Mouse (Mus musculus): ENCODE measurements around the gene Tmem41b. TPM values are rescaled to one million over a fixed set of nuclear protein-coding genes. Genes with fewer than 3 reads are reported as not detected.

The Tmem41b gene
- polyA plus RNA-seq, 1 experiment from 2014 or later = 74.6 TPM

DNA sequence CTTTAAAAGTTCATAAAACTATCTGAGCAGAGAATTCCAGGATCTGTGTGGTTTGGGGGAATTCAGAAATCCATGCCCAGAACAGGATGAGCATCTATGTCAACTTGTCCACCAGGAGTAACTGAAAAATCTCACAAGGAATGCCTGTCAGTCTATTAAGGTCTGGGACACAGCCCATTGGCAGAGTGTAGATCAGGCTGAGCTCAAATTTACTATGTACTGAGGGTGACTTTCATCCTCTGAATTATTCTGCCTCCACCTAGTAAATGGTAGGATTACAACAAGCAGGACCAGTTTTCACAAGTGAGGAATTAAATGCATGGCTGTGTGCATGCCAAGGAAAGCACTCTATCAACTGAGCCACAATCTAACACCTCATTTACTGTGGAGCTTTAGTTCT is 17.2 kb downstream of the Tmem41b start:
- 0 out of 2 replicates have a peak, but pooled peaks have one; percentile 18 for ATAC-seq (ENCODE audit: low FRiP score, low read depth)
- peak overlapping the region; percentile 64 for H3K27ac ChIP-seq (replicated peaks)
- H3K9ac ChIP-seq (replicated peaks) = no peak overlapping the region
- H3K4me3 ChIP-seq = no peak overlapping the region
- peaks cover 7% of the 10 kb centered on the region; the same call in 1 of the 2 replicates for H3K36me3 ChIP-seq
- H3K9me3 ChIP-seq = no peaks in the 10 kb centered on the region
- H3K4me2 ChIP-seq (replicated peaks) = no peak overlapping the region
- peaks cover 20% of the 10 kb centered on the region for H3K4me1 ChIP-seq
- H3K27me3 ChIP-seq = no peaks in the 10 kb centered on the region

GRCm38 (mm10) chr7:109968924-109969450 is 17.7 kb downstream of the Tmem41b start:
- Histone ChIP-seq H3K36me3 (peaks cover 7% of the 10 kb centered on the region; the same call in 1 of the 2 replicates), H3K9ac (replicated peaks) (no peak overlapping the region), H3K27ac (replicated peaks) (peak overlapping the region; percentile 64), H3K27me3 (no peaks in the 10 kb centered on the region), H3K4me3 (no peak overlapping the region), H3K4me2 (replicated peaks) (no peak overlapping the region), H3K4me1 (peaks cover 20% of the 10 kb centered on the region), H3K9me3 (no peaks in the 10 kb centered on the region)
- 13% methylated on average over 2 of the region's 2 CpGs for WGBS
- peak; percentile 66 for ATAC-seq (ENCODE audit: low FRiP score, low read depth)

DNA sequence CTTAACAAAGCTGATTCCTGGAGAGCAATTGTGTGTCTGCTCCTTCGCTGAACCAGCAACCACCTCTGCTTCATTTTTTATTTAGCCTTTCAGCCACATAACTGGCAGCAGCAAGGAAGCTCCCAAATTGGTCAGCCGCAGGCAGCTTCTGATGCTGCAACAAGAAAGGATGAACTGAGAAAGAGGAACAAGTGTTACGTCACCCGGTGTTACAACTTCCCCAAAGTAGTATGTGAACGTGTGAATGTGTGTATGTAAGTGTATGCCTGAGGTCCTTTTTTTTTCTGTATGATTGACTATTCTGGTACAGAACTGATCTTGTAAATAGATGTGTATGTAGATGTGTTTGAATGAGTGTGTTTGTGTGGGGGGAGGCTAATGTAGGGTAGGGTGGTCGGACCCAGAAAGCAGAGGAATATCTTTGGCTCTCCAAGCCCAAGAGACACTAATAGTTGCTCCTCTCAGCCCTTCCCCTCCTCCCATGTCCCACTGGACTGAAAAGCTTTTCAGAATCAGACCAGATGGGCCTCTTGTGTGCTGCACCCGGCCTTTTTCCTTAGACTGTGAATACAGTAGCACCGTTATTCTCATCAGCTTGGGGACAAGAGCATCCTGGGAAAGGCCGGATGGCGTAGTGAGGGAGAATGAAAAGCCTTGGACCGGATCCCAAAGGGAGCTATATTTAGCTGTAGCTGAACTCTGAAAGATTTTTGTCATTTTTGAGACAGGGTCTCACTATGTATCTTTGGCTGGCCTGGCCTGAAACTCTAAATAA is 18.7 kb downstream of the Tmem41b start:
- Histone ChIP-seq H3K4me2 (replicated peaks) (no peak overlapping the region), H3K9me3 (no peaks in the 10 kb centered on the region), H3K9ac (replicated peaks) (no peak overlapping the region)

DNA sequence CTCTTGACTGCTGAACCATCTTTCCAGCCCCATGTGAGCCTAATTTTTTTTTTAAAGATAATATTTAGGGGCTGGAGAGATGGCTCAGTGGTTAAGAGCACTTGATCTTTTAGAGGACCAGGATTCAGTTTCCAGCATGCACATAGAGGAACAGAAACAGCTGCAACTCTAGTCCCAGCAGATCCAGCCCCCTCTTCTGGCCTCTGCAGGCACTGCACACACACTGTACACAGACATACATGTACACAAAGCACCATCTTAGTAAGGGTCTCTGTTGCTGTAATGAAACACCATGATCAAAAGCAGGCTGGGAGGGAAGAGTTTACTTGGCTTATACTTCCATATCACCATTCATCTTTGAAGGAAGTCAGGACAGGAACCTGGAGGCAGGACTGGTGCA is 21.1 kb downstream of the Tmem41b start:
- Histone ChIP-seq H3K27ac (replicated peaks) (no peak overlapping the region), H3K4me3 (no peak overlapping the region), H3K36me3 (no peaks in the 10 kb centered on the region), H3K27me3 (no peaks in the 10 kb centered on the region), H3K9me3 (no peaks in the 10 kb centered on the region), H3K9ac (replicated peaks) (no peak overlapping the region), H3K4me1 (peaks cover 25% of the 10 kb centered on the region), H3K4me2 (replicated peaks) (no peak overlapping the region)
- ATAC-seq (ENCODE audit: low FRiP score, low read depth) = no peak

More for the DNA sequence above, 18.7 kb downstream of the Tmem41b start:
- 70% methylated on average over 11 of the region's 11 CpGs for WGBS
- peaks cover 20% of the 10 kb centered on the region for H3K4me1 ChIP-seq
- peak overlapping the region; percentile 64 for H3K27ac ChIP-seq (replicated peaks)
- H3K27me3 ChIP-seq = no peaks in the 10 kb centered on the region
- H3K36me3 ChIP-seq = peaks cover 6% of the 10 kb centered on the region; the same call in 1 of the 2 replicates
- peak; percentile 70 for ATAC-seq (ENCODE audit: low FRiP score, low read depth)
- no peak overlapping the region for H3K4me3 ChIP-seq

DNA sequence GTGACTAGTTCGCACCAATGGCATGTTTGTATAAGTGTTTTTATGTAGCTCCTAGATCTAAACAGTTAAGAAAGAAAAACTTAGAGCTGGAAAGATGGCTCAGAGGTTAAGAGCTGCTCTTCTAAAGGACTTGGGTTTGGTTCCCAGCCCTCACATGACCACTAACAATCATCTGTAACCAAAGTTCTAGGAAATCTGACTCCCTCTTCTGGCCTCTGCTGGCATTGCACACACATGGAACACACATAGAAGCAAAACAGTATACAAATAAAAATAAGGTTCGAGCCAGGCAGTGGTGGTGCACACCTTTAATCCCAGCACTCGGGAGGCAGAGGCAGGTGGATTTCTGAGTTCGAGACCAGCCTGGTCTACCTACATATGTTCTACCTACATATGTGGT is 23.0 kb downstream of the Tmem41b start:
- Histone ChIP-seq H3K27ac (replicated peaks) (no peak overlapping the region), H3K27me3 (no peaks in the 10 kb centered on the region), H3K9ac (replicated peaks) (no peak overlapping the region), H3K4me3 (no peak overlapping the region), H3K4me1 (peaks cover 24% of the 10 kb centered on the region), H3K36me3 (no peaks in the 10 kb centered on the region), H3K4me2 (replicated peaks) (no peak overlapping the region), H3K9me3 (no peaks in the 10 kb centered on the region)
- no peak for ATAC-seq (ENCODE audit: low FRiP score, low read depth)
- WGBS = 92% methylated on average over 4 of the region's 4 CpGs

DNA sequence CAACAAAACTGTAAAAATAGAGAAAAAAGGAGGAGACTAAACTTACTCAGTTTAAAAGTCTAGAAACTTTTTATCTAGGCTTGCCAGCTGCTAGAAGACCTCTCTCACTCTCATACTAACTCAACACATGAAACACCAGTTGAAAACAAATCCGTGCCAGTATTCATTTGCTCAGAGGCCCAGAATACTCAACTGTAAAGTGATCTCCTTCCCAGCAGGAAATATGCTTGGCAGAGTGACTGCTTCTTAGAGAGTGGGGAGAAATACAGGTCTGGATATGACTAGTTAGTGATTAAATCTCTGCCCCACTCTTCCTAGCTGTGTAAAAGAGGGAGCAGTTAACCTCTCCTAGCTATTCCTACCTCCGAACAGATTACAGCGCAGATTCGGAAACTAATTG is 24.1 kb downstream of the Tmem41b start:
- 83% methylated on average over 4 of the region's 4 CpGs for WGBS
- no peak for ATAC-seq (ENCODE audit: low FRiP score, low read depth)

DNA sequence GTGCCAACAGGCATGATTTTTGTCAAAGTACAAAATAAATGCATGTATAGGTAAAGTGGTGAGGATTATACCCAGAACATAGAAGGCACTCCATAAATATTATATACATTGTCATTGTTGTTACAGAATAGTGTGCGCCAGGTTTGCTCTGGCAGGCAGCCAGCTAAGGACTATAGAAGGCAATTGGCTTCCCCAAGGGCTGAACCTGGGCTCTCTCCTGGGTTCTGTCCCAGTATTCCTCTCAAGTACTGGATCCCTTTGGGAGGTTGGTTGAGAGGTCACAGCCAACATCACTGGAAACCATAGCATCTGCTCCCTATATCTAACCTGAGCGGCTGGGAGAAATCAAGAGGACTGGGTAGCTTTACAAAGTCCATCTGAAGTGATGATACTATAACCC is 25.2 kb downstream of the Tmem41b start:
- Histone ChIP-seq H3K27me3 (no peaks in the 10 kb centered on the region), H3K4me2 (replicated peaks) (no peak overlapping the region), H3K4me1 (peaks cover 25% of the 10 kb centered on the region), H3K4me3 (no peak overlapping the region), H3K36me3 (no peaks in the 10 kb centered on the region), H3K9me3 (no peaks in the 10 kb centered on the region), H3K27ac (replicated peaks) (no peak overlapping the region), H3K9ac (replicated peaks) (no peak overlapping the region)
- WGBS = 78% methylated on average over 2 of the region's 2 CpGs
- ATAC-seq (ENCODE audit: low FRiP score, low read depth) = no peak

More for the DNA sequence above, 24.1 kb downstream of the Tmem41b start:
- no peaks in the 10 kb centered on the region for H3K27me3 ChIP-seq
- no peak overlapping the region for H3K4me2 ChIP-seq (replicated peaks)
- H3K4me1 ChIP-seq = peaks cover 24% of the 10 kb centered on the region
- H3K27ac ChIP-seq (replicated peaks) = no peak overlapping the region
- no peak overlapping the region for H3K9ac ChIP-seq (replicated peaks)
- no peak overlapping the region for H3K4me3 ChIP-seq
- no peaks in the 10 kb centered on the region for H3K9me3 ChIP-seq
- no peaks in the 10 kb centered on the region for H3K36me3 ChIP-seq

GRCm38 (mm10) chr7:109960613-109961154 is 26.0 kb downstream of the Tmem41b start:
- Histone ChIP-seq H3K4me2 (replicated peaks) (peak overlapping the region; percentile 73), H3K27ac (replicated peaks) (peak overlapping the region; percentile 92), H3K4me3 (peak overlapping the region; percentile 95), H3K27me3 (no peaks in the 10 kb centered on the region), H3K36me3 (no peaks in the 10 kb centered on the region), H3K4me1 (peaks cover 27% of the 10 kb centered on the region), H3K9me3 (no peaks in the 10 kb centered on the region), H3K9ac (replicated peaks) (peak overlapping the region; percentile 95)
- no peak; the same call in none of the 2 replicates for ATAC-seq (ENCODE audit: low FRiP score, low read depth)
- 9% methylated on average over 13 of the region's 13 CpGs for WGBS

GRCm38 (mm10) chr7:109959716-109960612 is 26.8 kb downstream of the Tmem41b start, which contains the start of gene Dennd5a:
Gene Dennd5a, minus strand, starts transcription at chr7:109960470.
- under 1% methylated on average over 84 of the region's 107 CpGs for WGBS
- Histone ChIP-seq H3K4me1 (peaks cover 30% of the 10 kb centered on the region), H3K36me3 (no peaks in the 10 kb centered on the region), H3K9me3 (no peaks in the 10 kb centered on the region), H3K27me3 (no peaks in the 10 kb centered on the region), H3K27ac (replicated peaks) (peak within 1 kb of the TSS; percentile 92), H3K9ac (replicated peaks) (peak within 1 kb of the TSS; percentile 95), H3K4me2 (replicated peaks) (peak within 1 kb of the TSS; percentile 73), H3K4me3 (peak within 1 kb of the TSS; percentile 95)
- peak; percentile 97 for ATAC-seq (ENCODE audit: low FRiP score, low read depth)

GRCm38 (mm10) chr7:109958843-109959715 is 27.6 kb downstream of the Tmem41b start:
- peak overlapping the region; percentile 95 for H3K9ac ChIP-seq (replicated peaks)
- no peaks in the 10 kb centered on the region for H3K9me3 ChIP-seq
- peak overlapping the region; percentile 73 for H3K4me2 ChIP-seq (replicated peaks)
- ATAC-seq (ENCODE audit: low FRiP score, low read depth) = peak; percentile 1; the same call in 1 of the 2 replicates
- H3K4me3 ChIP-seq = peak overlapping the region; percentile 95
- H3K27ac ChIP-seq (replicated peaks) = peak overlapping the region; percentile 92
- no peaks in the 10 kb centered on the region for H3K27me3 ChIP-seq
- WGBS = 8% methylated on average over 18 of the region's 18 CpGs
- H3K4me1 ChIP-seq = peaks cover 30% of the 10 kb centered on the region
- no peaks in the 10 kb centered on the region for H3K36me3 ChIP-seq
